Mouse (Mus musculus): Measurements from ENCODE around the gene Plcz1.

The Plcz1 gene

DNA sequence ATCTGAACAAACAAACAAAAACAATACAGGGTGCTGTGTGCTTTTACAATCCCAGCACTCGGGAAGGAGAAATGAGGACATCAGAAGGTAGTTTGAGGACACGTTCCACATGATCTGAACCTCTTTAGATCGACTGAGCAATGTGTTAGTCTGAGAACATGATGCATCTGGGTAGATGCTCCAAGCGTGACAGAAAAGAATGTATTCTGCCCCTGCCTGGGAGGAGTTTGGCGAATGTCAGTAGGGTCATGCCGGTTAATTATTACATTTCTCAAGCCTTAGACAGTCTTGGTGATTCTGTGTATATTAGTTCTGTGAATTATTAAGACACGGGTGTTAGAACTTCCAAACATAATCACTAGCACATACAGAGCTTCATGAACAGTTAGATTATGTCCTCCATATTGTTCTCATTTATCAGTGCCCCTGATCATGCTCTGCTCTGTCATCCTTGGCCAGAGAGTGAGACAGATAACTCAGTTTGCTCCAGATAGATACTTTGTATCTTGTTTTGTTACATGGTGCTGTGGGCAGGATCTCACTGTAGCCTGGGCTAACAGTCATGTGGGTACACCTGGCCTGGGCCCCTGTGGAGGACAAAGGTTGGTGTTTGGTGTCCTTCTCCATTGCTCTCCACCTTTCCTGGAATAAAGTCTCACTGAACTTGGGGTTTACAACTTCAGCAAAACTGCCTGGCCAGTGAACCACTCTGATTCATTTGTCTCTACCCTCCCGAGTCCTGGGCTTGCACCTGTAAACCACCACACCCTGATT, 94.0 kb downstream of the Plcz1 start:
- DNase-seq (ENCODE audit: low spot score in 2 of 2): no peak
